Mouse (Mus musculus) erythroblast, embryonic 14.5 days (primary cell): Measurements from ENCODE around the gene Gm8104.
"Not testable (repeated sequence)": the region's sequence is repeated elsewhere in the genome, so short reads cannot be mapped to it uniquely, and the experiment has no call there.

Experiments
- GATA1 ChIP-seq: IDR thresholded peaks from 2 replicates; pipeline ENCODE4 v1.6.1; 2012; ENCODE audit warnings: low read length, inconsistent platforms, mixed read lengths
- TAL1 ChIP-seq: IDR thresholded peaks from 3 replicates; pipeline ENCODE4 v1.6.1; 2012; ENCODE audit warnings: low read length, inconsistent platforms, mixed read lengths

DNA sequence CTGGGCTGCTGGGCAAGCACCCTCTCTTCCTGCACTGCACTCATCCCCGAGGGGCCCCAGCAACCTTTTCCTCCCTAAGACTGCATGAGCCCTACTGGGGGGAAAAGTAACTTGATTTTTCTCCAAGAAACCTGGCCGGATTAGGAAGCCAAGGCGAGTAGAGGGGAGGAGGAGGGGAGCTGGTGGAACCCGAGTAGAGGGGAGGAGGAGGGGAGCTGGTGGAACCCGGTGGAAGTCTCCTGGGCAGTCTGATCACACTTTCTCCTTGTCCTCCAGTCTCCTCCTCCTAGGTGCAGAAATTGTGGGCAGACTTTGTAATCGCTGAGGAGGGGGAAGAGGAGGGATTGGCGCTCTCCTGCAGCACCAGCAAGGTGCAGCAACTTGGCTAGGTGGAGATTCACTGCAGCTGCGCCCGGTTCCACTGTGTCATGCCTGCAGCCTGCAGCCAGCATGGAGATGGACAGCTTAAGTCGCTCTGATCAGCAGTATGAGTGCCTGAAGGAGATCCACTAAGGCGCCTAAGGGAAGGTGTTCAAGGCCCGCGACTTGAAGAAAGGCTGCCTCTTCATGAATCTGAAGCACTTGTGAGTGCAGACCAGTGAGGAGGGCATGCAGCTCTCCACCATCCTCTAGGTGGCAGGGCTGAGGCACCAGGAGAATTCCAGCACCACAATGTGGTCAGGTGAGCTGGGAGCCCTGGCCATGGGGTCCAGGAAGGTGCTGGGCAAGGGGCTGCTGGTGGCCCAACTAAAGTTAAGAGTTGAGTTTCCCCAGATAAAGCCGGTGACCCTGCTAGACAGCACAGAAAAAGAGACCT lies 11.1 kb upstream of the Gm8104 start:
- not testable (repeated sequence) for TF ChIP-seq GATA1, TAL1
